Mouse (Mus musculus): Measurements from ENCODE around the gene Il12rb2. TPM values are rescaled to one million over a fixed set of nuclear protein-coding genes. Genes with fewer than 3 reads are reported as not detected.

Gene Il12rb2
- polyA plus RNA-seq, 1 experiment from 2014 or later = 0.08 TPM

DNA sequence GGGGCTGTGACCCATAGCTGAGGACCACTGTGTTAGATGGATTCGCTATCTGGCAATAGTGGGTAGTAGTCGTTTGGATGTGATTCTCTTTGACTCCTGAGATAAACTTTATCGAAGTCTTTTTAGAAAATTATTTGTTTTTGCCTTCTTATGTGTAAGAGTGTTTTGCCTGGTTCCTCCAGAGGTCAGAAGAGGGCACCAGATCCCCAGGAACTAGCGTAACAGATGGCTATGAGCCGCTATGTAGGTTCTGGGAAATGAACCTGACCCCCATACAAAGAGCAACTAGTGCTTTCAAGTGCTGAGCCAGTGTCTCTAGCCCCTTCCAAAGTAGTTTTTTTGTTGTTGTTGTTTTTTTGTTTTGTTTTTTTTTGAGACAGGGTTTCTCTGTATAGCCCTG, 79.9 kb downstream of the Il12rb2 start:
- no peak for DNase-seq (ENCODE audit: low spot score)
- H3K9me3 ChIP-seq (replicated peaks; ENCODE audit: control insufficient read depth, low read length) = no peaks in the 10 kb centered on the region
- H3K9ac ChIP-seq (replicated peaks; ENCODE audit: low read length) = no peak overlapping the region
- H3K4me3 ChIP-seq (ENCODE audit: low read depth, low read length) = no peak overlapping the region
- H3K27me3 ChIP-seq (ENCODE audit: control insufficient read depth, insufficient read depth, low read length) = no peaks in the 10 kb centered on the region
- no peak for ATAC-seq (replicated peaks; ENCODE audit: insufficient number of reproducible peaks, low FRiP score, low TSS enrichment, low read depth)
- no peak overlapping the region for H3K4me2 ChIP-seq (ENCODE audit: low read depth, low read length)
- no peak overlapping the region for H3K27ac ChIP-seq (replicated peaks; ENCODE audit: low read depth, low read length)
- no peaks in the 10 kb centered on the region for H3K4me1 ChIP-seq (ENCODE audit: control insufficient read depth, insufficient read depth, low read length)
- H3K36me3 ChIP-seq (replicated peaks; ENCODE audit: control insufficient read depth, insufficient read depth, low read depth, low read length) = no peaks in the 10 kb centered on the region
- WGBS = 56% methylated on average over 5 of the region's 5 CpGs

DNA sequence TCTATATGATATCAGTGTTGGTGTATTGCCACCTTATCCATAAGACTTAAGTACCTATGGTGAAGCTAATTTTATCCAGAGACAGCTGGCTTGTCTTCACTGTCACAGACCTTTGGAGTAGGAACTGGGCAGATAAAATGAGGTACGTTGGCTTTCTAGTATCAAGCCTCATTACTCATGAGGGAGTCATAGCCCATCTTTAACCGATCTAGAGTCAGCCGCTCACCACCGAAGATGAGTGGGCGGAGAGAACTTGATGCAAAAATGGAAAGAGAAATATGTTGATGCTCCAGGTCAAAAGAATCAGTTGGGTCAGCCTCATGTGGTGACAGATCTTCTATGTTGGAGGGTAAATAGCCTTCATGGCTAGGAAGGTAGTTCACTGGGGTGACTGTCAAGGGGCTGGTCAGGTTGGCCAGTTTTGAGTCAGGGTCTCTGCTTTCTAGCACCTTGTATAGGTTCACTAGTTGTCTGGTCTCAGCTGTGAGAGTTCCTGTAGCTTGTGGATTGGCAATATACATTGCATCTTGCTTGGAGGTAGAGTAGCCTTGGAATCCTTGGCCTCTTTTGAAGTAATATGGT, 83.9 kb downstream of the Il12rb2 start:
- Histone ChIP-seq H3K4me1 (ENCODE audit: control insufficient read depth, insufficient read depth, low read length) (no peaks in the 10 kb centered on the region), H3K9me3 (replicated peaks; ENCODE audit: control insufficient read depth, low read length) (no peaks in the 10 kb centered on the region), H3K4me3 (ENCODE audit: low read depth, low read length) (no peak overlapping the region), H3K4me2 (ENCODE audit: low read depth, low read length) (no peak overlapping the region), H3K27me3 (ENCODE audit: control insufficient read depth, insufficient read depth, low read length) (no peaks in the 10 kb centered on the region), H3K27ac (replicated peaks; ENCODE audit: low read depth, low read length) (no peak overlapping the region), H3K9ac (replicated peaks; ENCODE audit: low read length) (no peak overlapping the region), H3K36me3 (replicated peaks; ENCODE audit: control insufficient read depth, insufficient read depth, low read depth, low read length) (no peaks in the 10 kb centered on the region)
- ATAC-seq (replicated peaks; ENCODE audit: insufficient number of reproducible peaks, low FRiP score, low TSS enrichment, low read depth) (no peak), DNase-seq (ENCODE audit: low spot score) (no peak)
- 87% methylated on average over 5 of the region's 5 CpGs for WGBS

DNA sequence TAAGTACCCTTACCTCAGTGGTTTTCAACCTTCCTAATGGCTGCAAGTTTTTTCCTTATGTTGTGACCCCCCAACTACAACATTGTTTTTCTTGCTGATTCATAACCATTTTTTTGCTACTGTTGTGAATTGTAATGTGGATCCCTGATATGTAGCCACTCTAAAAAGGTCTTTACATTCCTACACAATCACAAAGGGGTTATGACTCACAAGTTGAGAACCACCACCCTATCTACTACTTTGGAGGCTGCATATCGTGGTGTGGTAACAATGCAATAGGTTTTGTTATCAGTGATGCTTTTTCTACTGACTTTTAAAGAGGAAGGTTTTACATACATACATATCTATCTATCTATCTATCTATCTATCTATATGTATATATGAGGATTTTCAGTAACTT, 93.1 kb downstream of the Il12rb2 start:
- ATAC-seq (replicated peaks; ENCODE audit: insufficient number of reproducible peaks, low FRiP score, low TSS enrichment, low read depth) = no peak
- Histone ChIP-seq H3K9ac (replicated peaks; ENCODE audit: low read length) (no peak overlapping the region), H3K27me3 (ENCODE audit: control insufficient read depth, insufficient read depth, low read length) (no peaks in the 10 kb centered on the region), H3K4me1 (ENCODE audit: control insufficient read depth, insufficient read depth, low read length) (no peaks in the 10 kb centered on the region), H3K9me3 (replicated peaks; ENCODE audit: control insufficient read depth, low read length) (no peaks in the 10 kb centered on the region), H3K4me2 (ENCODE audit: low read depth, low read length) (no peak overlapping the region), H3K4me3 (ENCODE audit: low read depth, low read length) (no peak overlapping the region), H3K27ac (replicated peaks; ENCODE audit: low read depth, low read length) (no peak overlapping the region), H3K36me3 (replicated peaks; ENCODE audit: control insufficient read depth, insufficient read depth, low read depth, low read length) (no peaks in the 10 kb centered on the region; the same call in 1 of the 2 replicates)
- 97% methylated on average over 1 of the region's 1 CpGs for WGBS
- DNase-seq (ENCODE audit: low spot score) = no peak

DNA sequence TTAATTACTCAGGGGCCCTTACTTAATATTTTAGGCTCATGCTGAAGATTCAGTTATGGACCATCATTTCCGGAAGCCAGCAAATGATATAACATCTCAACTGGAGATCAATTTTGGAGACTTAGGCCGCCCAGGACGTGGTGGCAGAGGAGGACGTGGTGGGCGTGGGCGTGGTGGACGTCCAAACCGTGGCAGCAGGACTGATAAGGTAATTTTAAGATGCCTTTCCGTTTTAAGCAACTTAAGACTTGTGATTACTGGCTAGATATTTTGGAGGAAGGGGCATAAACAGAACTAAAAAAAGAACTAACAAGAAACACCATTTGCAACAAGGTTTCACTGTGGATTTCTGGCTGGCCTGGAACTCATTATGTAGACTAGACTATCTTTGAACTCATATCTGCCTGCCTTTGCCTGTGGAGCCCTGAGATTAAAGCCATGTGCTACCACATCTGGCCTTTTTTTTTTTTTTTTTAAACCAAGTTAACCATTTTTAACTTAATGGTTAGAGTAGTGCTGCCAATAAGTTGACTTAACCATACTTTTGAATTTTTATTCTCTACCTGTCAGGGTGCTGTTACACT, 94.3 kb downstream of the Il12rb2 start:
- Histone ChIP-seq H3K4me3 (ENCODE audit: low read depth, low read length) (no peak overlapping the region), H3K4me1 (ENCODE audit: control insufficient read depth, insufficient read depth, low read length) (no peaks in the 10 kb centered on the region), H3K4me2 (ENCODE audit: low read depth, low read length) (no peak overlapping the region), H3K9me3 (replicated peaks; ENCODE audit: control insufficient read depth, low read length) (no peaks in the 10 kb centered on the region), H3K27ac (replicated peaks; ENCODE audit: low read depth, low read length) (no peak overlapping the region), H3K9ac (replicated peaks; ENCODE audit: low read length) (no peak overlapping the region), H3K36me3 (replicated peaks; ENCODE audit: control insufficient read depth, insufficient read depth, low read depth, low read length) (no peaks in the 10 kb centered on the region; the same call in 1 of the 2 replicates), H3K27me3 (ENCODE audit: control insufficient read depth, insufficient read depth, low read length) (no peaks in the 10 kb centered on the region)
- 75% methylated on average over 9 of the region's 9 CpGs for WGBS
- ATAC-seq (replicated peaks; ENCODE audit: insufficient number of reproducible peaks, low FRiP score, low TSS enrichment, low read depth) (no peak), DNase-seq (ENCODE audit: low spot score) (peak; percentile 59)

DNA sequence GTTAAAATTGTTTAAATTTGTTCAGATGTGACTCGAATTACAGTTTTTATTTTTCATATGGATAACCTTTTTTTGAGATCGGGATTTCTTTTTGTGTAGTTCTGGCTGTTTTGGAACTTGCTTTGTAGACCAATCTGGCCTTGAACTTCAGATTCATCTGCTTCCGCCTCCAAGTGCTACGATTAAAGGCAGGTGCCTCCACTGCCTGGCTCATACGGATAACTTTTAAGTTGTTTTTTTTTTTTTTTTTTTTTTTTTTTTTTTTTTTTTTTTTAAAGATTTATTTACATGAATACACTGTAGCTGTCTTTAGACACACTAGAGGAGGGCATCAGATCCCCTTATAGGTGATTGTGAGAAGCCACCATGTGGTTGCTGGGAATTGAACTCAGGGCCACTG, 98.0 kb downstream of the Il12rb2 start:
- no peak for ATAC-seq (replicated peaks; ENCODE audit: insufficient number of reproducible peaks, low FRiP score, low TSS enrichment, low read depth)
- H3K4me2 ChIP-seq (ENCODE audit: low read depth, low read length) = no peak overlapping the region
- no peaks in the 10 kb centered on the region; the same call in none of the 2 replicates for H3K36me3 ChIP-seq (replicated peaks; ENCODE audit: control insufficient read depth, insufficient read depth, low read depth, low read length)
- no peaks in the 10 kb centered on the region for H3K9me3 ChIP-seq (replicated peaks; ENCODE audit: control insufficient read depth, low read length)
- no peak overlapping the region for H3K27ac ChIP-seq (replicated peaks; ENCODE audit: low read depth, low read length)
- H3K4me3 ChIP-seq (ENCODE audit: low read depth, low read length) = no peak overlapping the region
- H3K9ac ChIP-seq (replicated peaks; ENCODE audit: low read length) = no peak overlapping the region
- 87% methylated on average over 5 of the region's 5 CpGs for WGBS
- H3K27me3 ChIP-seq (ENCODE audit: control insufficient read depth, insufficient read depth, low read length) = no peaks in the 10 kb centered on the region
- no peaks in the 10 kb centered on the region for H3K4me1 ChIP-seq (ENCODE audit: control insufficient read depth, insufficient read depth, low read length)
- DNase-seq (ENCODE audit: low spot score) = no peak

DNA sequence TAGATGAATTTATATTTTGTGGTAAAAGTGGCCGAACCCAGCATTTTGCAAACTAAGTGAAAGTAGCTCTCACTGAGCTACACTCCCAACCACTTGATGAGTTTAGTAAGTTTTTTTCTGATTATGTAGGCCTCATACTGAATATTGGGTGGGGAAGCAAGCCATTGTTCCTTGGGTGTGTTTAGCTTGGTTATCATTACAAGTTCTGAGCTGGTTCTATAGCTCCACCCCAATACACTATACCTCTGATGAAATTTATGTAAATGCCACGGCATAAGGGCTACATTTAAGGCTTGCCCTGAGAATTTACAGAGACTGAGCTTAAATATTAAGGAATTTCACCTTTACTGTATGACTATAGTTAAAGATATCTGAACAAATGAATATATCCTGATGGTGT, 106.5 kb downstream of the Il12rb2 start:
- Histone ChIP-seq H3K4me1 (ENCODE audit: control insufficient read depth, insufficient read depth, low read length) (no peaks in the 10 kb centered on the region), H3K4me3 (ENCODE audit: low read depth, low read length) (peak overlapping the region; percentile 99), H3K9me3 (replicated peaks; ENCODE audit: control insufficient read depth, low read length) (no peaks in the 10 kb centered on the region), H3K27ac (replicated peaks; ENCODE audit: low read depth, low read length) (no peak overlapping the region), H3K9ac (replicated peaks; ENCODE audit: low read length) (no peak overlapping the region), H3K4me2 (ENCODE audit: low read depth, low read length) (peak overlapping the region; percentile 27), H3K36me3 (replicated peaks; ENCODE audit: control insufficient read depth, insufficient read depth, low read depth, low read length) (no peaks in the 10 kb centered on the region; the same call in 1 of the 2 replicates), H3K27me3 (ENCODE audit: control insufficient read depth, insufficient read depth, low read length) (no peaks in the 10 kb centered on the region)
- no peak for ATAC-seq (replicated peaks; ENCODE audit: insufficient number of reproducible peaks, low FRiP score, low TSS enrichment, low read depth)
- WGBS = 41% methylated on average over 2 of the region's 2 CpGs
- DNase-seq (ENCODE audit: low spot score) = no peak

DNA sequence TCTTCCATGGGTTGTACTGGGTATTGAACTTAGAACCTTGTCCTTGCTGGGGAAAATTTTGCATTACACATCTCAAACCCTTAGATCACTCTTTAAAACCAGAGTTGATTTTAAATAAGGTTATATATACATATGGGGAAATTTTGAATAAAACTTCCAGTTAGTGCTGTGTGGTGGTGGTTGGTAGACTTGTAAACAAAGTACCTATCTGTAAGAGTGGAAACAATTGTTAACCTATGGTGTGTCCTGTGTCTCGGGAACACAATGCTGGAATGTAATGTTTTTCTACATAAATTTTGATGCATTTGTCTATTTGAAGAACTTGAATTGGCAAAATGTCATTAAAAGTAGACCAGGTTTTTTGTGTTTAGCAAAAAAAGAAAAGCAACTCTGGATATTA, 107.0 kb downstream of the Il12rb2 start:
- Histone ChIP-seq H3K27ac (replicated peaks; ENCODE audit: low read depth, low read length) (no peak overlapping the region), H3K4me1 (ENCODE audit: control insufficient read depth, insufficient read depth, low read length) (no peaks in the 10 kb centered on the region), H3K36me3 (replicated peaks; ENCODE audit: control insufficient read depth, insufficient read depth, low read depth, low read length) (no peaks in the 10 kb centered on the region; the same call in 1 of the 2 replicates), H3K27me3 (ENCODE audit: control insufficient read depth, insufficient read depth, low read length) (no peaks in the 10 kb centered on the region), H3K9me3 (replicated peaks; ENCODE audit: control insufficient read depth, low read length) (no peaks in the 10 kb centered on the region), H3K4me3 (ENCODE audit: low read depth, low read length) (peak overlapping the region; percentile 99), H3K4me2 (ENCODE audit: low read depth, low read length) (peak overlapping the region; percentile 27), H3K9ac (replicated peaks; ENCODE audit: low read length) (no peak overlapping the region)
- DNase-seq (ENCODE audit: low spot score) (no peak), ATAC-seq (replicated peaks; ENCODE audit: insufficient number of reproducible peaks, low FRiP score, low TSS enrichment, low read depth) (no peak)
- WGBS = 10% methylated on average over 1 of the region's 1 CpGs

DNA sequence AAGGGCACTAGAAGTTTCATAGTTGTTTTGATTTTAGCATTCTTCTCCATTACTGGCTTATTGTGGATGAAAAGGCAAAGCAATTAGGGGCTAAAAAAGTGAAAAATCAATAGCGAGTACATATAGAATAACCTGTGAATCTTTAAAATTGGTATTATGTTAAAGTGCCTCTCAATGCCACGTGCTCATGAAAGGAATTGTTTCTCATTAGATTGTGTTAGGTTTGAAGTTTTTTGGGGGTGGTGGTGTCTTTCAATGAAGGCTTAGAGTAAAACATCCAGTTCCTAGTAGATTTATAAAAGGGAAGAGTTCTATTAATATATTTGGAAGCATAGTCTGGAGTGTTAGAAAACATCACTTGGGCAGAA, 107.8 kb downstream of the Il12rb2 start:
- H3K4me1 ChIP-seq (ENCODE audit: control insufficient read depth, insufficient read depth, low read length) = no peaks in the 10 kb centered on the region
- peak overlapping the region; percentile 99 for H3K4me3 ChIP-seq (ENCODE audit: low read depth, low read length)
- H3K9me3 ChIP-seq (replicated peaks; ENCODE audit: control insufficient read depth, low read length) = no peaks in the 10 kb centered on the region
- DNase-seq (ENCODE audit: low spot score) (no peak), ATAC-seq (replicated peaks; ENCODE audit: insufficient number of reproducible peaks, low FRiP score, low TSS enrichment, low read depth) (no peak)
- no peak overlapping the region for H3K27ac ChIP-seq (replicated peaks; ENCODE audit: low read depth, low read length)
- H3K36me3 ChIP-seq (replicated peaks; ENCODE audit: control insufficient read depth, insufficient read depth, low read depth, low read length) = no peaks in the 10 kb centered on the region; the same call in 1 of the 2 replicates
- no peaks in the 10 kb centered on the region for H3K27me3 ChIP-seq (ENCODE audit: control insufficient read depth, insufficient read depth, low read length)
- 0% methylated on average over 2 of the region's 2 CpGs for WGBS
- H3K4me2 ChIP-seq (ENCODE audit: low read depth, low read length) = peak overlapping the region; percentile 51
- peak overlapping the region; percentile 99 for H3K9ac ChIP-seq (replicated peaks; ENCODE audit: low read length)
